Mouse (Mus musculus) granulocyte monocyte progenitor cell, adult 5-6 weeks (primary cell): ENCODE measurements around the gene Mcub. TPM values are rescaled to one million over a fixed set of nuclear protein-coding genes. Genes with fewer than 3 reads are reported as not detected.
A peak's percentile ranks its signal among the peaks of the same experiment; 100 is the strongest.

Experiments used
- ATAC-seq: replicated peaks from 2 replicates; pipeline ENCODE4 v1.8.0; 2016; ENCODE audit warnings: mild to moderate bottlenecking, moderate TSS enrichment, inconsistent platforms; ENCODE audit not compliant: poor library complexity, severe bottlenecking
- total RNA-seq, 2 experiments: library from RNA; stranded (forward) in 1 of 2; stranded (reverse) in 1 of 2; fragments of 200-712, 200-1000 nt in 1 of 2; fragments of >200 nt in 1 of 2; fragmentation: Nextera tagmentation in 1 of 2; gene quantifications; 2 replicates each; pipeline ENCODE4 v1.2.3; 2014 to 2017

Mcub gene
- total RNA-seq, 2 experiments from 2014 or later, result 1.9 to 12.8 TPM

GRCm38 (mm10) chr3:129901271-129901809 lies 68.7 kb downstream of the Mcub start, which contains the start of gene Casp6:
Gene Casp6 (plus strand): TSS chr3:129901425.
- peak; percentile 81 for ATAC-seq

- no peak for ATAC-seq
Observed at GRCm38 (mm10) chr3:129898886-129899285, 71.1 kb downstream of the Mcub start.

GRCm38 (mm10) chr3:129896591-129896990 lies 73.4 kb downstream of the Mcub start:
- no peak for ATAC-seq

GRCm38 (mm10) chr3:129893143-129893542 lies 76.9 kb downstream of the Mcub start:
- no peak for ATAC-seq

- no peak for ATAC-seq
Observed at GRCm38 (mm10) chr3:129892003-129892402, 78.0 kb downstream of the Mcub start.

- no peak for ATAC-seq
Observed at GRCm38 (mm10) chr3:129887779-129888517, 82.1 kb downstream of the Mcub start.

- no peak for ATAC-seq
Observed at GRCm38 (mm10) chr3:129886430-129886829, 83.6 kb downstream of the Mcub start.

GRCm38 (mm10) chr3:129885577-129885976 lies 84.4 kb downstream of the Mcub start:
- ATAC-seq, result no peak

GRCm38 (mm10) chr3:129880925-129881593 lies 88.9 kb downstream of the Mcub start:
- ATAC-seq, result no peak

GRCm38 (mm10) chr3:129879913-129880312 lies 90.1 kb downstream of the Mcub start:
- no peak for ATAC-seq

- ATAC-seq, result peak; percentile 74
Observed at GRCm38 (mm10) chr3:129879131-129879757, 90.8 kb downstream of the Mcub start.

GRCm38 (mm10) chr3:129878405-129879021 lies 91.5 kb downstream of the Mcub start, which contains the start of gene Pla2g12a:
Gene Pla2g12a (plus strand): TSS chr3:129878606.
- ATAC-seq, result peak; percentile 76

GRCm38 (mm10) chr3:129877327-129877726 lies 92.7 kb downstream of the Mcub start:
- ATAC-seq, result no peak

Other genes with a start within 250 kb of the Mcub start
- 3.8 and 6.1 TPM in 2 replicates for gene Egf, start 214.9 kb downstream of the Mcub start, total RNA-seq (2014; fragmentation: Nextera tagmentation)
- gene Egf, start 214.9 kb downstream of the Mcub start, total RNA-seq (2017), result 1.5 and 1.7 TPM in 2 replicates
- not detected in 2 replicates for gene Lrit3, start 166.2 kb downstream of the Mcub start, total RNA-seq (2014; fragmentation: Nextera tagmentation)
- gene Lrit3, start 166.2 kb downstream of the Mcub start, total RNA-seq (2017), result not detected in 2 replicates
- gene Rrh, start 147.6 kb downstream of the Mcub start, total RNA-seq (2014; fragmentation: Nextera tagmentation), result not detected in 2 replicates
- 0.31 TPM in 1 of 2 replicates, not detected in the other for gene Rrh, start 147.6 kb downstream of the Mcub start, total RNA-seq (2017)
- 137 and 179 TPM in 2 replicates for gene Gar1, start 138.8 kb downstream of the Mcub start, total RNA-seq (2014; fragmentation: Nextera tagmentation)
- 23.3 and 26.8 TPM in 2 replicates for gene Gar1, start 138.8 kb downstream of the Mcub start, total RNA-seq (2017)
- not detected in 2 replicates for gene Cfi, start 134.3 kb downstream of the Mcub start, total RNA-seq (2014; fragmentation: Nextera tagmentation)
- not detected in 2 replicates for gene Cfi, start 134.3 kb downstream of the Mcub start, total RNA-seq (2017)
- 13.4 and 30.8 TPM in 2 replicates for gene Pla2g12a, start 91.6 kb downstream of the Mcub start, total RNA-seq (2014; fragmentation: Nextera tagmentation)
- gene Pla2g12a, start 91.6 kb downstream of the Mcub start, total RNA-seq (2017), result 14.1 and 20.9 TPM in 2 replicates
- 9.1 and 17.5 TPM in 2 replicates for gene Casp6, start 68.8 kb downstream of the Mcub start, total RNA-seq (2014; fragmentation: Nextera tagmentation)
- 8.1 and 9.8 TPM in 2 replicates for gene Casp6, start 68.8 kb downstream of the Mcub start, total RNA-seq (2017)
- 47.0 and 53.3 TPM in 2 replicates for gene Sec24b, start 91.3 kb upstream of the Mcub start, total RNA-seq (2014; fragmentation: Nextera tagmentation)
- gene Sec24b, start 91.3 kb upstream of the Mcub start, total RNA-seq (2017), result 21.1 and 34.5 TPM in 2 replicates
- gene Col25a1, start 161.3 kb upstream of the Mcub start, total RNA-seq (2014; fragmentation: Nextera tagmentation), result not detected in 2 replicates
- gene Col25a1, start 161.3 kb upstream of the Mcub start, total RNA-seq (2017), result not detected in 2 replicates